Mouse (Mus musculus): Measurements from ENCODE around the gene Sema3a. TPM values are rescaled to one million over a fixed set of nuclear protein-coding genes. Genes with fewer than 3 reads are reported as not detected.

The Sema3a gene
- polyA plus RNA-seq, 1 experiment from 2014 or later, result 16.6 TPM

GRCm38 (mm10) chr5:13628606-13629311 is 503.5 kb downstream of the Sema3a start:
- ATAC-seq, result peak; percentile 90
- 8% methylated on average over 24 of the region's 24 CpGs for WGBS

GRCm38 (mm10) chr5:13629916-13630315 is 504.7 kb downstream of the Sema3a start:
- Histone ChIP-seq H3K27ac (ENCODE audit: low read depth, low read length) (no peak overlapping the region), H3K9ac (ENCODE audit: low read length) (no peak overlapping the region), H3K4me2 (ENCODE audit: low read length) (no peak overlapping the region), H3K9me3 (replicated peaks; ENCODE audit: control insufficient read depth, low read length) (no peaks in the 10 kb centered on the region), H3K4me1 (ENCODE audit: control insufficient read depth, insufficient read depth, low read length) (peaks cover 4% of the 10 kb centered on the region; the same call in 1 of the 2 replicates), H3K36me3 (ENCODE audit: control insufficient read depth, insufficient read depth, low read length) (no peaks in the 10 kb centered on the region), H3K4me3 (ENCODE audit: low read depth, low read length) (no peak overlapping the region), H3K27me3 (replicated peaks; ENCODE audit: control insufficient read depth, insufficient read depth, low read length) (no peaks in the 10 kb centered on the region)
- DNase-seq (ENCODE audit: low spot score) (no peak), ATAC-seq (no peak; the same call in 1 of the 2 replicates)
- WGBS, result 13% methylated on average over 5 of the region's 5 CpGs

More at GRCm38 (mm10) chr5:13628606-13629311, 503.5 kb downstream of the Sema3a start:
- peak; percentile 93 for DNase-seq (ENCODE audit: low spot score)
- Histone ChIP-seq H3K9me3 (replicated peaks; ENCODE audit: control insufficient read depth, low read length) (no peaks in the 10 kb centered on the region), H3K4me3 (ENCODE audit: low read depth, low read length) (peak overlapping the region; percentile 38), H3K9ac (ENCODE audit: low read length) (peak overlapping the region; percentile 58), H3K4me1 (ENCODE audit: control insufficient read depth, insufficient read depth, low read length) (peaks cover 4% of the 10 kb centered on the region; the same call in 1 of the 2 replicates), H3K36me3 (ENCODE audit: control insufficient read depth, insufficient read depth, low read length) (no peaks in the 10 kb centered on the region), H3K27ac (ENCODE audit: low read depth, low read length) (no peak overlapping the region; the same call in 1 of the 2 replicates), H3K27me3 (replicated peaks; ENCODE audit: control insufficient read depth, insufficient read depth, low read length) (no peaks in the 10 kb centered on the region), H3K4me2 (ENCODE audit: low read length) (peak overlapping the region; percentile 72)

- no peak for ATAC-seq
- H3K27me3 ChIP-seq (replicated peaks; ENCODE audit: control insufficient read depth, insufficient read depth, low read length), result no peaks in the 10 kb centered on the region
- no peaks in the 10 kb centered on the region for H3K9me3 ChIP-seq (replicated peaks; ENCODE audit: control insufficient read depth, low read length)
These were observed 505.5 kb downstream of the Sema3a start for GRCm38 (mm10) chr5:13630692-13631091.

GRCm38 (mm10) chr5:13636237-13636636 is 511.0 kb downstream of the Sema3a start:
- DNase-seq (ENCODE audit: low spot score) (no peak), ATAC-seq (peak; percentile 26; the same call in 1 of the 2 replicates)
- 46% methylated on average over 3 of the region's 3 CpGs for WGBS

More at GRCm38 (mm10) chr5:13630692-13631091, 505.5 kb downstream of the Sema3a start:
- Histone ChIP-seq H3K4me3 (ENCODE audit: low read depth, low read length) (no peak overlapping the region), H3K27ac (ENCODE audit: low read depth, low read length) (no peak overlapping the region), H3K9ac (ENCODE audit: low read length) (no peak overlapping the region), H3K36me3 (ENCODE audit: control insufficient read depth, insufficient read depth, low read length) (no peaks in the 10 kb centered on the region), H3K4me2 (ENCODE audit: low read length) (no peak overlapping the region), H3K4me1 (ENCODE audit: control insufficient read depth, insufficient read depth, low read length) (peaks cover 4% of the 10 kb centered on the region; the same call in 1 of the 2 replicates)
- DNase-seq (ENCODE audit: low spot score), result peak; percentile 70

More at GRCm38 (mm10) chr5:13636237-13636636, 511.0 kb downstream of the Sema3a start:
- H3K27me3 ChIP-seq (replicated peaks; ENCODE audit: control insufficient read depth, insufficient read depth, low read length), result no peaks in the 10 kb centered on the region
- no peak overlapping the region for H3K4me2 ChIP-seq (ENCODE audit: low read length)
- H3K9ac ChIP-seq (ENCODE audit: low read length), result no peak overlapping the region
- no peaks in the 10 kb centered on the region for H3K4me1 ChIP-seq (ENCODE audit: control insufficient read depth, insufficient read depth, low read length)
- H3K9me3 ChIP-seq (replicated peaks; ENCODE audit: control insufficient read depth, low read length), result no peaks in the 10 kb centered on the region
- no peak overlapping the region for H3K27ac ChIP-seq (ENCODE audit: low read depth, low read length)
- H3K36me3 ChIP-seq (ENCODE audit: control insufficient read depth, insufficient read depth, low read length), result no peaks in the 10 kb centered on the region
- H3K4me3 ChIP-seq (ENCODE audit: low read depth, low read length), result no peak overlapping the region

Data from forebrain, embryonic 14.5 days (tissue).